Mouse (Mus musculus): ENCODE measurements around the gene Cyp2t4.

DNA sequence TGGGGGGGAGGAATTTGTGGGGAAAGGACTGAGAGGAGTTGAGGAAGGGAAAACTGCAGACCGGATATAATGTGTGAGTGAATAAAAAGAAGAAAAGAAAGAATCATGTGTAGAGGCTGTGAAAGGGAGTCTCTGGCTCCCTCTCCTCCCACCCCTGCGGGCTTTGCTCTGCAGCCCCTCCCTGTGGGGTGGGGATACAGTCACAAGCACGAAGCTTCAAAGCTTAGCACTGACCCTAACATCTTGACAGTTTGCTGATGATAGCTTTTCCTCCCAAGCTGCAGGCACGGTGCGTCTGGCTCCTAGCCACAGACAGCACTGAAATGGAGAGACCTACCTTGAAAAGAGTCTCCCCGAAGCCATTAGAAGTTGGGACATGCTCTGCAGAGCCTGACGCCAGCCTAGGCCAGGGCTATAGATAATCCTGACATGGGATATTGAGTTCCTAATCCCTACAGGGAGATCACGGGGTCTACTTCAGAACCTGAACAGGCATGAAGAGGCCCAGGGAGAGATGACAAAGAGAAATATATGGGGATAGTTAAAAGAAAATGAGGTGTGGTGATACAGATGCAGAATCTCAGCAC, 17.0 kb upstream of the Cyp2t4 start:
- TF ChIP-seq GATA1 (IDR thresholded peaks at IDR 0.05; ENCODE audit: low read length): no peak
- no peak for TF ChIP-seq TAL1 (IDR thresholded peaks at IDR 0.05; ENCODE audit: low read length)

Data from erythroblast, embryonic 14.5 days (primary cell).